Mouse (Mus musculus) megakaryocyte-erythroid progenitor cell, adult 5-6 weeks (primary cell): ENCODE measurements around the gene H6pd. TPM values are rescaled to one million over a fixed set of nuclear protein-coding genes. Genes with fewer than 3 reads are reported as not detected.

ENCODE experiments used
- ATAC-seq: replicated peaks from 2 replicates; pipeline ENCODE4 v1.8.0; 2016; ENCODE audit warnings: mild to moderate bottlenecking, inconsistent platforms; ENCODE audit not compliant: severe bottlenecking, poor library complexity, low FRiP score, low TSS enrichment
- total RNA-seq, 2 experiments: library from RNA; stranded (forward) in 1 of 2; stranded (reverse) in 1 of 2; fragments of 200-1000, 215-1000 nt in 1 of 2; fragments of >200 nt in 1 of 2; fragmentation: Nextera tagmentation in 1 of 2; gene quantifications; 2 replicates each; pipeline ENCODE4 v1.2.3; 2014 to 2017

The H6pd gene
- total RNA-seq, 2 experiments from 2014 or later = 9.8 to 16.8 TPM

DNA sequence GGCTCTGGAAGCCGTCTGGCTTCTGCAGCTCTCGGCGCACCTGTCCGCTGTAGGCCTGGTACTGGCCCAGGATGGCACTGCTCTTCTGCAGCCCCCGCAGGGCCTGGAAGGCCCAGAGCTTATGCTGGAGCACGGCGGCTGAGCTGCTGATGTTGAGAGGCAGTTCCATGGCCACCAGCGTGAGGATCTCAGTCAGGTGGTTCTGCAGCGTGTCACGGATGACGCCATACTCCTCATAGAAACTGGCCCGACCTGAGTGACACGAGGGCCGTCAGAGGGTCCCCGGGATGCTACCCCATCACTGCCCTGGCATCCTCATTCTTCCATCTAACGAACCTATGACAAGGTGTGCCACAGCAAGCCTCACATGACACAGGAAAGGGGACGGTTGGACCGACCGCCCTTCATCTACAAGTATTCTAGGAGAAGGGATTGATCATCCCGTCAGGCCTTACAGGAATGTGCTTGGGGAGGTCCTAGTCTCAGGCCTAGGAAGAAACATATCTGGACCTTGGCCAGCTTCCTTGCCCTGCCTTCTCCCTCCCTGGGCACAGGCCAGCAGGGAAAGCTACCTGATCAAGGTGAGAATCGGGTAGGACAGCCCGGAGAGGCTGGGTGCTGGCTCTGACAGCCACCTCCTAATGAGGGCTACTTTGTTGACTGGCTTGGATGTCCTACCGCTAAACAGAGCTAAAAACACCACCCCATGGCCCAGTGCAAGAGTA lies 24.7 kb downstream of the H6pd start:
- ATAC-seq = no peak

- ATAC-seq = no peak
Observed at GRCm38 (mm10) chr4:149982154-149982553, 26.7 kb downstream of the H6pd start.

- peak; percentile 77 for ATAC-seq
Observed at GRCm38 (mm10) chr4:149979819-149980308, 29.0 kb downstream of the H6pd start.

GRCm38 (mm10) chr4:149978820-149979219 lies 30.0 kb downstream of the H6pd start:
- no peak for ATAC-seq

DNA sequence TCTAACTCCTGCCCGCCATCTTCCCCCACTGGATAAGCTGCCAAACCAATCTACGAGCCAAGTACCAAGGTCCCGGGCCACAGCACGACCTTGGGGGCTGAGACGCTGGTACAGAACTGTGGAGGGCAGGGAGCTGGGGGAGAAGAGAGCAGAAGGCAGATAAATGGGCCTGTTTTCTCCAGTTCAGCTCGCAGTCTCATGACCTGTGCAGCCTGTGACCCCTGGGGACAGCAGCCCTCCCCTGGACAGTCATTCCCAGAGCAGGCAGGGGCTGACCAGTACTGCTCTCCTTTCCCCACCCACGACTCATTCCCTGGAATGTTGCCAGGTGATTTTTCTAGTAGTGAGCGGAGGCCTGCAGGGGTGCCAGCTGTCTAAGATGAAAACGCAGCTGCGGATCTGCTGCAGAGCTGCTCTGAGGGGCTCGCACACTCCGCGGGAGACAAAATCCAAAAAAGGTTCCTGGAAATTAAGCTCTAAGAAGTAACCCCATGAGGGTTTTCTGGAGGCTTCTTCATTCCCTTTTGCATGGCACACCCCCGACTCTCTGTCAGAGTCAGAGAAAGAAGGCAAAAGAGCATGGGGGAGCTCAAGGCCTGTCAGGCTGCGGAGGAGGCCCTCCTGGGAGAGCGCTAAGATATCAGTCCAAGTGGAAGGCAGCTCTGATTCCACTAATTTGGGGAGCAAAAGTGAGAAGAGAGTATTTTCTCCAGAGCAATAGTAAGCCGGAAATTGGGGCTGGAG lies 30.9 kb downstream of the H6pd start:
- no peak for ATAC-seq

DNA sequence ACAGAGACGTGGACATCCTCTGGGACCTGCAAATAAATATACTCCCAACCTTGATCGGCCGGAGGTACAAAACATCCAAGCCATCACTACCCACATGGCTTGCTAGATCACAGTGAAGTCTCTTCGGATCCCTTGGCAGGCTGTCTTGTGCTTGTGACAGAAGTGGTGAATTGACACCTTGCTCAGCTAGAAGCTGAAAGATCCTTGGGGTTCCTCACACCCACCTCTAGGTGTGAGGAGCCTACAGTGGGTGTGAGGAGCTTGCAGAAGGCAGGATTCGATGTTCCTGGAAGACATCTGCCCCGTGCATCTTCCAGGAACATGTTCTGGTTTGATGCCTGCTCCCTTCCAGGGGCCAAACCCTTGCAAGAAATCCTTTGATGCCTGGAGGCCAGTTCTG lies 31.6 kb downstream of the H6pd start:
- no peak for ATAC-seq

GRCm38 (mm10) chr4:149975730-149976254 lies 33.0 kb downstream of the H6pd start:
- ATAC-seq = no peak

DNA sequence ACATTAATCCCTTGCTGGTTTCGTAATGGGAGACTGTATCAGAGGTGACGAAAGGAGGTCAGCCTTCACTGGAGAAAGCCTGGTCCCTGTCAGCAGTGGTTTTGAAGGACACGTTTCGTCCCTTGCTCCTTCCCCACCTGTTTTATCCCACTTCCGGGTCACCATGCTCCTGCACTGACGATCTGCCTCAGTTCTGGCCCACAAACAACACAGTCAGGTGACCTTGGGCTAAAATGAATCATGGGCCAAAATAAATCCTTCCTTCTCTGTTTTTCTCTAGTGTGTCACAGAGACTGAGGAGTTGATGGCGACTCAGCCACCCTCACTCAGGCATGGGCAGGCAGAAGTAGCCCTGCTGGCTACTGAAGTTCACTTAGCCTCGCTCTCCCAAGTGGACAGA lies 33.5 kb downstream of the H6pd start:
- ATAC-seq = no peak

DNA sequence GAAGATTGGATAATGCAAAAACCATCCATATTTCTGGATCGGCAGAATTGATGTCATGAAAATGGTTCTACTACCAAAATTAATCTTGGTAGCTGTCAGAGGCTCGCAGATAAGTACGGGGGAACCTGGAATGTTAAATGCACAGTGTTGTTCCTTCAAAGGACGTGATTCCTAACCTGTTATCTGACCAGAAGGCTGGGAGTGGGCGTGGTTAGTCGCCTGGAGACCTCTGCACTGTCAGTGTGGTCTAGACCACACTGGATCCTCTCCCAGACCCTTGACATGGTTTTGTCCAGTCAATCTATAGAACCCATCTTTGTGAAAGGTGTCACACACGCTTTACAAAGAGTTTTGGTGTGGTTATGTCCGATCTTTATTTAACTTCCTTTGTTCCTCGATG lies 37.4 kb downstream of the H6pd start:
- no peak for ATAC-seq

- ATAC-seq = no peak
Observed at GRCm38 (mm10) chr4:149968526-149968925, 40.3 kb downstream of the H6pd start.

GRCm38 (mm10) chr4:149966963-149967362 lies 41.9 kb downstream of the H6pd start:
- ATAC-seq = no peak

DNA sequence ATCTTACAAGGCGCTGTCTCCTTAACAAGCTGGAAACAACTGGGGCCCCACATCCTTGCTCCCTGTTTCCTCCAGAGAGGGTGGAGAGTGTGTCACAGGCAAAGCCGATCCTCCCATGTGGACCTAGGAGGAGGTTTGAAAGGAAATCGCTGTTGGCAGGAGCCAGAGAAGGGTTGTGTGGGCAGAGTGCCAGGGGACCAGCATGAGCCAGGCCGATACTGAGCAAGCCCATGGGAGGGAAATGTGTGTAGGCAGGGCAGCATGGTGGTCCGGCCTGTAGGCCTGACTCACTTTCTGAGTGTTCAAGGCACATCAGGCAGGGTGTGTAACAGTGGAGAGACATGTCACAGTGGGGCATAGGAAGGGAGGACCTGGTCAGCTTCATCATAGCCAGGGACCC lies 42.6 kb downstream of the H6pd start:
- peak; percentile 86 for ATAC-seq

GRCm38 (mm10) chr4:149965672-149966071 lies 43.2 kb downstream of the H6pd start:
- ATAC-seq = no peak

- no peak for ATAC-seq
Observed at GRCm38 (mm10) chr4:149965242-149965641, 43.6 kb downstream of the H6pd start.

DNA sequence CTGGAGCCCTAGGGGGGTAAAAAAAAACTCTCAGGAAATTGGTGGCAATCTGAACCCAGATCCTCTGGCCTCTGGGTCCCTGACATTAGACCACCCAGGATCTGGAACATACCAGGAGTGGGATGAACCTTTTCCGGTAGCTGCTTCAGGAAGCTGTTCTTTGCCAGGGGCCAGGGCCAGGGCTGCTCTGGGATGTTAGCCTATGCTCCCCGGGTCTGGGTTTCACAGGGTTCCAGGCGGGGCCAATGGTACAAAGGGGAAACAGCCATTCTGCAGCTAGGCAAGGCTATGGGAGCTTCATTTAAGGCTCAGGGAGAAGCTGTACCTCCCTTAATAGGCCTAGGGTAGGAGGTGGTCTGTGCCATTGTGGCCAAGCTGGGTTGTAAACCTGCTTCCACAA lies 44.1 kb downstream of the H6pd start:
- ATAC-seq = no peak

DNA sequence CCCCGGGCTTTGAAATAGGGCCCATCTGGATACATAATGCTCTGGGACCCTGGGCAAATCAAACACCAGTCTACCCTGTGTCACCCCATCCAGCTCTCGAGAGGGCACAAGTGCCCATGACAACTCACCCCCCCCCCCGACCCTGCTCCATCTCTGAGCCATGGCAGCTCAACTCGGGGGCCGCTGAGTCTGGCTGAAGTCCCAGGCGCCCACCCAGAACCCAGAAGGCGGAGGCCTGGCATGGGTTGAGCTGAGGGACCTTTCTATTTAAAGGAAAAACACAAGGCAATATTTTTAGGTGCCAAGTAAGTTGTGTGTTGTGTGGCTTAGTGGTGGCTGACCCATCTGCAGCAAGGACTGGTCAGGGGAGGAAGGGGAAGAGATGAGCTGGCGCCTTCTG lies 44.5 kb downstream of the H6pd start:
- no peak for ATAC-seq

GRCm38 (mm10) chr4:149960391-149960790 lies 48.4 kb downstream of the H6pd start:
- ATAC-seq = no peak

DNA sequence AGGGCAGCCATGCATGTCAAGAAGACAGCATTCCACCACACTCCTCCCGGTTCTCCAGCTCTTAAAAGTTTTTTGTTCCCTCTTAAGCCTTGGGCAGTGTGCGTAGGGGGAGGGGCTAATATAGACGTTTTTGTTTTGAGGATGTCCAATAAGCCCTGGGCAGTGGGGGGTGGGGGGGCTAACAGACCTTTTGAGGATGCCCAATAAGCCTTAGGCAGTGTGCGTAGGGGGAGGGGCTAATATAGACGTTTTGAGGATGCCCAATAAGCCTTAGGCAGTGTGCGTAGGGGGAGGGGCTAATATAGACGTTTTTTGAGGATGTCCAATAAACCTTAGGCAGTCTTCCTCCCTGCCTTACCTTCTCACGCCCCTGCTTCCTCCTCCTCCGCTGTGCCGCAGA lies 49.0 kb downstream of the H6pd start:
- no peak for ATAC-seq

- 0 out of 2 replicates have a peak, but pooled peaks have one; percentile 12 for ATAC-seq
Observed at GRCm38 (mm10) chr4:149958566-149958965, 50.3 kb downstream of the H6pd start.

DNA sequence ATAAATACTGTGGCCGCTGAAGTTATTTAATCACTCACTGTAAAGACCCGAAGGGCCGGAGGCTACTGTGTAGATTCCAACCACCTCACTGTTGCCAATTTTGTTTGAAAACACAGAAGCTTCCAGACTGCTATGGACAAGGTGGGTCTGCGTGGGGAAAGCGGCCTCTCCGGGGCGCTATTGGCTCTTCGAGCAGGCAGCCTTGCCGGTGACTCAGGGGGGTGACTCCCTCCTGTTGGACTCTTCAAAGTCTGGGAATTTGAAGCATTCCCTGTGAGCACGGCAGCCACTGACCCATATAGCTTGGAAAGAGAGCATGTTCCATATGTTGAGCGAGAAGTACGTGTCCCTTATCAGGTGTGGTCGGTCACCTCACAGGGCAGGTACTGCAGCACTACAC lies 52.8 kb downstream of the H6pd start:
- no peak for ATAC-seq

DNA sequence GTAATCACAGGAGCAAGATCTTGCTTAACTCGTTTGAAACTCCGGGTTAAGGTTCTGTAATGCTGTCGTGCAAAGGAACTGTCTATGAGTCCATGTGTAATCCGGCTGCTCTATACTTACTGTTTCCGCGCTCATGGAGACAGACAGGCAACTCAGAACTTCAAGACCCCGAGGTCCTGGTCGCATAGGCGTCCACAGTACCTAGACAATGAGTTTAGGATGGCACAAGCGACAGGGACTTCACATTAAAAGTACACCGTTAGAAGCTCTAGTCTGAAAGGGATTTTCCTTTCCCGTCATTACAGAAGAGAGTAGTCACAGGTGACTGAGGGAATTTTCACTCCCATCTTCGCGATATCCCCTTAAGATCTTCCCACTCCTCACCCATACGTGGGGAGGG lies 53.2 kb downstream of the H6pd start:
- no peak for ATAC-seq
